Mouse (Mus musculus): Measurements from ENCODE around the gene Mrps21. TPM values are rescaled to one million over a fixed set of nuclear protein-coding genes. Genes with fewer than 3 reads are reported as not detected.

The Mrps21 gene
- total RNA-seq, 4 experiments from 2014 or later = 192 to 303 (median 226) TPM

DNA sequence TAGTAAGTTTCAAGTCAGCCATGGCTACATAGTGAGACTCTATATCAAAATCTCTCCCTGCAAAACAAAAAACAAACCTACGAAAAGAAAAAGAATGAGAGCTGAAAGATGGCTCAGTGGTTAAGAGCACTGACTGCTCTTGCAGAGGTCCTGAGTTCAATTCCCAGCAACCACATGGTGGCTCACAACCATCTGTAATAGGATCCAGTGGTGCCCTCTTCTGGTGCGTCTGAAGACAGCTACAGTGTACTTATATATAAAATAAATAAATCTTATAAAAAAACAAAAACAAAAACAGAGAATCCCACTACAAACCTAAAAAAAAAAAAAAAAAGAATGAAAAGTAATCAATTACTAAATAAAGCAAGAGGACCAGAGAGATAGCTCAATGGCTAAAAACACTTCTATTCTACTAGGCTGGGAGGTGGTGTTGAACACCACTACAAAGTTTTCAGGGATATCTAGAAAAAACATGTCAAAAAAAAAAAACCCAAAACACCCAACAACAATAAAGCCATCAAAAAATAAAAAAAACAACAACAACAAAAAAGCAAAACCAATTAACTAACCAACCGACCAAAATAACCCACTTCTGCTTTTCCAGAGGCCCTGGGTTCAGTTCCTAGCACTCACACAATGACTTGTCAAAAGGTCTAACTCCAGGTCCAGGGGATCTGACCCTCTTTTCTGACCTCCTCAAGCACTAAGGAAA is 28.7 kb downstream of the Mrps21 start:
- DNase-seq = no peak

DNA sequence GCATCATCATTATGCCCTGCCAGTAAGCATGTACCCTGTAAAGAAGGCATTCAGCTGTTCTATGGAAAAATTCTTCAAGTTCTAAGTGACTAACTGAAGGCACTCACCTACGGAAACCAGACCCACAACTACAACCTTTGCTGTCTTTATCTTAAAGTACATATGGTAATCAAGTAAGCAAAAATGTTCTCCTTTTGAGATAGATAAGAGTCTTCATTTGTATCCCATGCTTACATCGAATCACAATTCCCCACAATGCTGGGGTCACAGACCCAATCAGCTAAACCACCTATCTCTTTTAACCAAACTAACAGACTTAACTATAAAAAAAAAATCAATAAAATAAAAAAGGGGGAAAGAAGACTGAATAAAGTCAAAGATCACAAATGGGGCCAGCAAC is 32.1 kb downstream of the Mrps21 start:
- no peak for DNase-seq

DNA sequence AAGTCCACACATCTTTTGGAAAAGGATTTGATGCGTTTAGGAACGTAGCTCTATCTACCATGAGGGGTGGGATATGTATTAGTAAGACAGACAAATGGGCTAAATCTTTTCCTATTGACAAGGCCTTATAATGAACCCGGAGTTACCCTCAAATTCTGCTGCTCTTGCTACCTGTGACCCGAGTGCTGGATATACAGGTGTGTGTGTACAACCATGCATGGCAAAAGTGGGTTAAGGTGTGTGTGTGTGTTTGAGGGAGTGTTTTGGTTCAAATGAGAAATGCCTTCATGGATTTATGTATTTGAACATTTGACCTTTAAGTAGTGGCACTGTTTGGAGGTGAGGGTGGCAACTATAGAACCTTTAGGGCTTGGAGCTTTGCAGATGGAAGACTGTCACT is 42.3 kb downstream of the Mrps21 start:
- no peak for DNase-seq

GRCm38 (mm10) chr3:95826275-95826674 is 45.0 kb downstream of the Mrps21 start:
- no peak for DNase-seq

DNA sequence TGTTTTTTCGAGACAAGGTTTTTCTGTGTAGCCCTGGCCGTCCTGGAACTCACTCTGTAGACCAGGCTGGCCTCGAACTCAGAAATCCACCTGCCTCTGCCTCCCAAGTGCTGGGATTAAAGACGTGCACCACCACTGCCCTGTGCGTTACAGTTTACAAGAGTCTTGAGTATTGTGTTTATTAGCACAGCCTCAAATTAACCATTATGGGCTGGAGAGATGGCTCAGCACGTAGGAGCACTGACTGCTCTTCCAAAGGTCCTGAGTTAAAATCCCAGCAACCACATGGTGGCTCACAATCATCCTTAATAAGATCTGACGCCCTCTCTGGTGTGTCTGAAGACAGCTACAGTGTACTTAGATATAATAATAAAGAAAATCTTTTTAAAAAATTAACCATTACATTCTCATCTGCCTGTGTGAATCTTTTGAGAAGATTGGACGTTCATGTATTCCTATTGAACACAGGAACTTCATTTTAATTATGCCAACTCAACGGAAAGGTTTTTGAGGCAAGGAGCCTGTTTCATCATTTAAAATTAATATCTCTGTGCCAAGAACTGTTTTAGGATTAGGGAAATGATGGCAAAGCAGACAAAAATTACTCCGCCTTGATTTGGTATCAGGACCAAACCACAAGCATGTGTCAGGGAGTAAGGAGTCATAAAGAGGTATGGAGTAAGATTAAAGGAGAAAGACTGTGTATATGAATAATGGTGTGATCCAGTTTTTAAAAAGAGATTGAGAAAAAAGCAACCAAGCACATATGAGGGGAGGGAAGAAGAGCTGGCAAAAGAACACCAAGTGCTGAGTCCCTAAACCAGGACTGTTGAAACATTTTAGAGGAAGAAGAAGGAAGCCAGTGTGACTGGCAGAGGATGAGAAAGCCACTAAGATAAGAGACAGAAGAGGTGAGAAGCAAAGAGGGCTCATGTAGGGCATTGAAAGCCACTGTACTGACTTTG is 51.0 kb downstream of the Mrps21 start:
- no peak for DNase-seq

GRCm38 (mm10) chr3:95819351-95819985 is 51.9 kb downstream of the Mrps21 start:
- DNase-seq = peak; percentile 100

- DNase-seq = peak; percentile 63
Measured at GRCm38 (mm10) chr3:95818571-95819288, 52.6 kb downstream of the Mrps21 start, which contains the start of gene Rprd2. TSS of gene Rprd2 (minus strand) at chr3:95818863.

DNA sequence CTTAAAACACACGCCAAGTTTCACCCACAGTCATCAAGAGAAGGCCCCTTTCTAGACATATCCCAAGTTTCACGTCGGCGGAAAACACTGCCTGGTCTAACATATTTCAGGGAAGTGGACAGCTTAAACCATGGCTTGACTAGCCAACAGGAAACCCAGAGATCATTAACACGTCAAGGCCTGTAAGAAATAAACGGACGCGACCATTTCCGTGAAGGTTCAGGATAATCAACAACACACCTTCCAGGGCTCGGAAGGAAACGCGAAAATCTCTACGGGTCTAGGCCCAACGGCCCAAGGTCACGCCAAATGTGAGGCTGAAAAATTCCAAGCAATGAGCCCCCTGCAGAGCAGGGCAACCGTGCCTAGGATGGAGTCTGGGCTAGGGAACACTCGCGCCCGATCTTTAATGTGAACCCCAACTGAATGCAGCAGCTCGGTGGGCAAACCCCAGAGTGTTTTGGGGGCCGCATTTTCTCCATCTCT is 53.2 kb downstream of the Mrps21 start:
- DNase-seq = peak; percentile 51

DNA sequence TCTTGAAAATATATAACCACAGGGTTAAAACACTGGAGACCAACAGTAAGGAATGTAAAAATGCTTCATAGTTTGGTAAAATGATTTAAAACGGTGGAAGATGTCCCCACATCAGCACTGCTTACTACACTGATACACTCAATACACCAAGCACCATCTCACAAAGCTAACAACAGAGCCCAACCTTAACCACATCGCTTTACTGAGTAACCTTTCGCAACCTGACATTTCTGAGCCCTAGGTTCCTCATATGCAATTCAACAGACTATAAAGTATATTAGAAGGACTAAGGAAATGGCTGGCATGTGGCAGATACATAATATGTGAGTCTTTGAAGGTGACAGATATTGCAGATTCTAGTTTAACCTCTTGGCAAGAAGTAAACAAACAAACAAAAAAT is 54.6 kb downstream of the Mrps21 start:
- DNase-seq = no peak

Other genes starting within 250 kb of the Mrps21 start
- gene Ensa, start 246.5 kb downstream of the Mrps21 start, total RNA-seq (2022) = 100 to 1,000 TPM; 102 to 141 (median 119) TPM
- 100 to 1,000 TPM; 177 to 189 (median 179) TPM for gene Mcl1, start 212.7 kb downstream of the Mrps21 start, total RNA-seq (2022)
- 10 to 100 TPM in 1 of 4 experiments, 1 to 10 TPM in 3; 4.3 to 10.2 (median 6.4) TPM for gene Adamtsl4, start 183.6 kb downstream of the Mrps21 start, total RNA-seq (2022)
- 100 to 1,000 TPM; 619 to 722 (median 665) TPM for gene Ecm1, start 131.9 kb downstream of the Mrps21 start, total RNA-seq (2022)
- 10 to 100 TPM; 62.2 to 74.5 (median 65.2) TPM for gene Tars2, start 111.3 kb downstream of the Mrps21 start, total RNA-seq (2022)
- gene Rprd2, start 52.7 kb downstream of the Mrps21 start, total RNA-seq (2022) = 10 to 100 TPM; 57.2 to 70.5 (median 57.7) TPM
- 10 to 100 TPM; 27.8 to 43.0 (median 35.6) TPM for gene Prpf3, start 15.6 kb downstream of the Mrps21 start, total RNA-seq (2022)
- 10 to 100 TPM in 1 of 4 experiments, 1 to 10 TPM in 3; 3.6 to 12.3 (median 5.9) TPM for gene Ciart, start 10.7 kb upstream of the Mrps21 start, total RNA-seq (2022)
- gene BC028528, start 20.5 kb upstream of the Mrps21 start, total RNA-seq (2022) = 10 to 100 TPM in 1 of 4 experiments, 1 to 10 TPM in 3; 8.0 to 10.5 (median 8.8) TPM
- 100 to 1,000 TPM; 114 to 155 (median 121) TPM for gene Aph1a, start 22.4 kb upstream of the Mrps21 start, total RNA-seq (2022)
- 1 to 10 TPM in 1 of 4 experiments, under 1 TPM in 2, not detected in 1; 0.22 to 2.4 (median 0.55) TPM for gene Car14, start 33.2 kb upstream of the Mrps21 start, total RNA-seq (2022)
- 10 to 100 TPM; 83.8 to 94.0 (median 88.4) TPM for gene Anp32e, start 57.7 kb upstream of the Mrps21 start, total RNA-seq (2022)
- gene Plekho1, start 124.5 kb upstream of the Mrps21 start, total RNA-seq (2022) = 10 to 100 TPM; 16.8 to 33.6 (median 28.7) TPM
- 10 to 100 TPM; 29.7 to 49.0 (median 34.9) TPM for gene Vps45, start 186.9 kb upstream of the Mrps21 start, total RNA-seq (2022)
- 10 to 100 TPM; 37.8 to 55.2 (median 47.2) TPM for gene Otud7b, start 233.0 kb upstream of the Mrps21 start, total RNA-seq (2022)

All from adrenal gland, adult 8-10 months (tissue).